Mouse (Mus musculus): Measurements from ENCODE around the gene Sparc. TPM values are rescaled to one million over a fixed set of nuclear protein-coding genes. Genes with fewer than 3 reads are reported as not detected.

The Sparc gene
- polyA plus RNA-seq, 1 experiment = 351 TPM

DNA sequence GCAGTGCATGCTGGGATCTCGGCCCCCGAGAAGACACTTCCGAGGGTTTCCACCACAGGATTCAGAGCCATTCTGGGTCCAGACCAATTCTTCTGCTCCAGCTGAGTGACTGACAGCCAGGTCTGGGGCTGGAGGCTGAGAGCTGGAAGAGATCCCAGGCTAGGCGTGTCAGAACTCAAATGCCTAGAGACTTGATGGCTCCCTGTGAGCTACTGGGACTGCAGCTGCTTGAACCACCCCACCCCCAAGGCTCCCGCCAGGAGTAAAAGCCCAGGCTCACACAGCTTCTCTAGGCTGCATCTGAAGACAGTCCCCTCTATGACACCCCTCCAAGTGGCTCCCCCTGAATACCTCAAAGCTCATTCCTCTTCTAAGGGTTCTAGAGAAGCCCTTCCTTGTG lies 44.6 kb downstream of the Sparc start:
- Histone ChIP-seq H3K4me1 (ENCODE audit: control insufficient read depth, insufficient read depth, low read length) (no peaks in the 10 kb centered on the region), H3K4me3 (ENCODE audit: insufficient read depth, low read length) (no peak overlapping the region), H3K27ac (ENCODE audit: insufficient read depth, low read length) (no peak overlapping the region)
- no peak for TF ChIP-seq CTCF (IDR thresholded peaks at IDR 0.05; ENCODE audit: extremely low read depth, insufficient read depth, low read length)
- no peak for TF ChIP-seq POLR2A (IDR thresholded peaks at IDR 0.05; ENCODE audit: extremely low read depth, insufficient read depth, low read length)

DNA sequence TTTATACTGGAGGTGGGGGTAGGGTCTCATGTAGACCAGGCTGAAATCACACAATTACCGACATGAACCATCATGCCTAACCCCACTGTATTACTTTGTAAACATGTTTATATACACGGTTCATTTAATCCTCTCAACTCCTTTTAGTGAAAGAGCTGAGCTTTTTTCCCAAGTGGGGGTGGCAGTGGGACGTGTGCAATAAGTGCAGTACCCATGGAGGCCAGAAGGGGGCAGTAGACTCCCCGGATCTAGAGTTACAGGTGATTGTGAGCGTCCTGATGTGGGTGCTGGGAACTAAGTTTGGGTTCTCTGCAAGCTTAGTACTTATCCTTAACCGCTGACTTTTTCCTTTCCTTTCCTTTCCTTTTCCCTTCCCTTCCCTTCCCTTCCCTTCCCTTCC lies 49.1 kb downstream of the Sparc start:
- no peak for TF ChIP-seq CTCF (IDR thresholded peaks at IDR 0.05; ENCODE audit: extremely low read depth, insufficient read depth, low read length)
- H3K4me3 ChIP-seq (ENCODE audit: insufficient read depth, low read length) = no peak overlapping the region
- no peaks in the 10 kb centered on the region for H3K4me1 ChIP-seq (ENCODE audit: control insufficient read depth, insufficient read depth, low read length)
- no peak overlapping the region for H3K27ac ChIP-seq (ENCODE audit: insufficient read depth, low read length)

DNA sequence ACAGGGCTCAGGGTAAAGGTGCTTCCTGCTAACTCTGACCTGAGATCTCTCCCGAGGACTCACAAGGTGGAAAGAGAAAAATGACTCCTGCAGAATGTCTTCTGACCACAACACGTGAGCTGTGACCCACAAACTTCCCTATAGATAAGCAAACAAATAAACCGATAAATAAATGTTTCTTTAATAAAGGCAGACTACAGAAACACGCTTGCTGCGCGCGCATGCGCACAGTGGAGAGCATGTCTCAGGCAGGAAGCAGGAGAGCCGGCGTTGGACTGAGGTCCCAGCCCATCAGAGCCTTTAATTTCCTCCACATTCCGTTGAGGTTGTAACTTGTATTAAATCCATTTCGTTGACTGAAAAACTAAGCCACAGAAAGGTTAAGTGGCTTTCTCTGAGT lies 49.6 kb downstream of the Sparc start:
- Histone ChIP-seq H3K27ac (ENCODE audit: insufficient read depth, low read length) (no peak overlapping the region), H3K4me1 (ENCODE audit: control insufficient read depth, insufficient read depth, low read length) (no peaks in the 10 kb centered on the region), H3K4me3 (ENCODE audit: insufficient read depth, low read length) (no peak overlapping the region)
- TF ChIP-seq CTCF (IDR thresholded peaks at IDR 0.05; ENCODE audit: extremely low read depth, insufficient read depth, low read length) = no peak
- no peak for TF ChIP-seq POLR2A (IDR thresholded peaks at IDR 0.05; ENCODE audit: extremely low read depth, insufficient read depth, low read length)

DNA sequence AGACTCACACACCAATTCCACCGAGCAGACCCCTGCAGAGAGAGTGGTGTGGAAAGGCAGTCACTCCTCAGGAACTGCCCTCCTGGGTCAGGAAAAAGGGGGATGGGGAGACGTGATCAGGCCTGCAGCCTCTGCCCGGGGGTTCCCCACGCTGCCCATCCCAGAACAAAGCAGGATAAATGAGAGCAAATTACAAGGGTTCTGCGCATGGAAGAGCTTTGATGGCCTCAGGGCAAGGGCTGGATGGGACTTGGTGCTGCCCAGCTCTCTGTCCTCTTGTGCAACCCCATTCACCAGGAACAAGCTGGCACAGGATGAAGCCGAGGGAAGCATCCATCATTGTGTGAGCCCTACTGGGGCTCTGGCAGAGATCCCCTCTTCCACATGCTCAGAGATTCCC lies 51.0 kb downstream of the Sparc start:
- H3K4me1 ChIP-seq (ENCODE audit: control insufficient read depth, insufficient read depth, low read length) = no peaks in the 10 kb centered on the region
- H3K4me3 ChIP-seq (ENCODE audit: insufficient read depth, low read length) = no peak overlapping the region
- no peak for TF ChIP-seq CTCF (IDR thresholded peaks at IDR 0.05; ENCODE audit: extremely low read depth, insufficient read depth, low read length)
- TF ChIP-seq POLR2A (IDR thresholded peaks at IDR 0.05; ENCODE audit: extremely low read depth, insufficient read depth, low read length) = no peak
- no peak overlapping the region for H3K27ac ChIP-seq (ENCODE audit: insufficient read depth, low read length)

DNA sequence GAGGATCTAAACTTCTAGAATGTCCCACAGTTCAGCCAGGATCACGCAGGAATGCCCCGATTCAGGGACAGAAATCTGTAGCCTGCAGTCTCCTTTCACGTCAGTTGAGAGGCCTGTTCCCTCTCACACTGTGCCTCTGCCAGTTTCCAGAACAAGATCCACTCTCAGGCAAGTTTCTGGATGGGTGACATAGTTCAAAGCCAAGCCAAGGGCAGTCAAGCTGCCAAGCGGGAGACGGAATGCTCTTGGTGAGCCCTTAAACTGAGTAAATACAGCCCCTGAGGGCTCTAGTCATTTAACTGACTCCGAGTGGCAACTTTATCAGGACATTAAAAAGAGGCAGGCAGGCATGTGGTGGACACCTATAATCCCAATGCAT lies 53.9 kb downstream of the Sparc start:
- no peaks in the 10 kb centered on the region for H3K4me1 ChIP-seq (ENCODE audit: control insufficient read depth, insufficient read depth, low read length)
- no peak overlapping the region for H3K4me3 ChIP-seq (ENCODE audit: insufficient read depth, low read length)
- H3K27ac ChIP-seq (ENCODE audit: insufficient read depth, low read length) = no peak overlapping the region
- no peak for TF ChIP-seq POLR2A (IDR thresholded peaks at IDR 0.05; ENCODE audit: extremely low read depth, insufficient read depth, low read length)
- TF ChIP-seq CTCF (IDR thresholded peaks at IDR 0.05; ENCODE audit: extremely low read depth, insufficient read depth, low read length) = no peak

DNA sequence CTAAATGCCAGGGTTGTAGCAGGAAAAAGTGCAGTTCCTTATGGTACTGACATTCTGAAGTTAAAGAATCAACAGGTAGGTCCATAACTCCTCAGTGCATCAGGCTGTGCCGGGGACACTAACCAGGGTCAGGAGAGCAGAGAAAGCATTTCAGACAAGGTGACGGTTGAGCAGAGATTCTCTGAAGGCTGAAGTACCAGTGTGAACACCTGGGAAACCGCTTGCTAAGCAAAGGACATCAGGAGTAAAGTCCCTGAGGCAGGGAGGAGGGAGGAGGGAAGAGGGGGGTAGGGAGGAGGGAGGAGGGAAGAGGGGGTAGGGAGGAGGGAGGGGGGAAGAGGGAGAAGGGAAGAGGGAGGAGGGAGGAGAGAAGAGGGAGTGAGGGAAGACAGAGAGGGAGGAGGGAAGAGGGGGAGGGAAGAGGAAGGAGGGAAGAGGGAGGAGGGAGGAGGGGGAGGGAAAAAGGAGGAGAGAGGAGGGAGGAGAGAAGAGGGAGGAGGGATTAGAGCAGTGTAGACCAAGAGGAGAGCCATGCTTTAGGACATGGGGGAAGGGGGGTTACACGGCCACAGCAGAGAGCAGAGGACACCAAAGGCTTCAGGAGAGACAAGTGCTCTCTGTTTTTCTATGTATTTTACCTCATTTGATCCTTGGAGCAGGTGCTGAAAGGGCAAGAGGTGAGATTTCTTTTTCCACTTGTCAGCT lies 54.4 kb downstream of the Sparc start:
- Histone ChIP-seq H3K27ac (ENCODE audit: insufficient read depth, low read length) (no peak overlapping the region), H3K4me3 (ENCODE audit: insufficient read depth, low read length) (no peak overlapping the region), H3K4me1 (ENCODE audit: control insufficient read depth, insufficient read depth, low read length) (no peaks in the 10 kb centered on the region)
- TF ChIP-seq POLR2A (IDR thresholded peaks at IDR 0.05; ENCODE audit: extremely low read depth, insufficient read depth, low read length) = no peak

DNA sequence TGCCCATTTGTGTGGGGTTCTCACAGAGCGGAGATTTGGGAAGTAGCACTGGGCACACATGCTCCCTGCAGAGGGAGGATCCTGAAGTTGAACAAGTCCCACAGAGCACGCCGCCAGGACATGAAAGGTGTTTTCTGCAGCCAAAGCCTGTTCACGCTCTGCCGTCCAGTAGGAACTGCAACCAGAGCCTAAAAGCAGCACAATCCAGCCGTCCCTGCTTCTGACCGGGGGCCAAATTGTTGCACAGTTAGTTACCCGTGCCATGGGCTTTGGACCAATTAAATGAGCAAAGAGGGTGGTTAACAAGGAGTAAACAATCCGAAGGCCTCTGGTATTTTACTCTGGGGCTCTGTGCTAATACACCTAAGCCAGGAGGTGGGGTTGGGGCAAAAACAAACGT lies 55.2 kb downstream of the Sparc start:
- no peaks in the 10 kb centered on the region for H3K4me1 ChIP-seq (ENCODE audit: control insufficient read depth, insufficient read depth, low read length)
- TF ChIP-seq CTCF (IDR thresholded peaks at IDR 0.05; ENCODE audit: extremely low read depth, insufficient read depth, low read length) (no peak), POLR2A (IDR thresholded peaks at IDR 0.05; ENCODE audit: extremely low read depth, insufficient read depth, low read length) (no peak)
- no peak overlapping the region for H3K4me3 ChIP-seq (ENCODE audit: insufficient read depth, low read length)
- no peak overlapping the region for H3K27ac ChIP-seq (ENCODE audit: insufficient read depth, low read length)

DNA sequence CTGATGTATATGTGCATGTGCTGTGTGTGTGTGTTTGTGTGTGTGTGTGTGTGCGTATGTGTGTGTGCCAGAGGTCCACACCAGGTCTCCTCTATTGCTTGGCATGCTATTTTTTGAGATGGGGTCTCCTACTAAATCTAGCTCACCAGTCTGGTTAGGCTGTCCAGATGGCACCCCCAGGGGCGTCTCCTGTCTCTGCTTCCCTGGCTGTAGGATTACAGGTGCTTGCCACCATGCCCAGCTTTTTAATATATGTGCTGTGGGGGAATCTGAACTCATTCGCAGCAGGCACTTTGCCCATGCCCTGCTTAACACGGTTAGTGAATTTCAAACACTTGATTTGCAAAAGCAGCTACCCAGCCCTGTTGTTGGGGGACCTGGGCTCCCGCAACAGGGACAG lies 57.1 kb downstream of the Sparc start:
- no peak overlapping the region for H3K4me3 ChIP-seq (ENCODE audit: insufficient read depth, low read length)
- no peak overlapping the region for H3K27ac ChIP-seq (ENCODE audit: insufficient read depth, low read length)
- no peaks in the 10 kb centered on the region for H3K4me1 ChIP-seq (ENCODE audit: control insufficient read depth, insufficient read depth, low read length)
- no peak for TF ChIP-seq POLR2A (IDR thresholded peaks at IDR 0.05; ENCODE audit: extremely low read depth, insufficient read depth, low read length)
- no peak for TF ChIP-seq CTCF (IDR thresholded peaks at IDR 0.05; ENCODE audit: extremely low read depth, insufficient read depth, low read length)

DNA sequence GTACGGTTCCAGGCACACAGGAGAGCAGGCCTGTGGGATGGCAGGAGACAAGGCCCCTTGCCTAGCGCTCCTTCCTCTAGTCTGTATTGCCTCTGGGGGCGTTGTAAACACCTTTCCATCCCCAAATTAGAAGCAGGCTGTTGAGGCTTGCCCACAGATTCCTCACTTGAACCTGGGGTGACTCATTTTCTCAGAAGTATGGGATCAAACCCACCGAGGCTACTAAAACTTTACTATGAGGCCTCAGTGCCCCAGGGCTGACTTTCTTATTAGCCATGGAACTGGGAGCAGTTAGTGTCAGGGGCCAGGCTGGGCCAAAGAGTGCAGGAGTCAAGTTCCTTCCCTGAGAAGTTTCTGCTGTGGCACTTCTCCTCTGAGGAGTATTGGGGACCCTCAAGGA lies 57.7 kb downstream of the Sparc start:
- Histone ChIP-seq H3K27ac (ENCODE audit: insufficient read depth, low read length) (no peak overlapping the region), H3K4me1 (ENCODE audit: control insufficient read depth, insufficient read depth, low read length) (no peaks in the 10 kb centered on the region), H3K4me3 (ENCODE audit: insufficient read depth, low read length) (no peak overlapping the region)
- no peak for TF ChIP-seq CTCF (IDR thresholded peaks at IDR 0.05; ENCODE audit: extremely low read depth, insufficient read depth, low read length)
- no peak for TF ChIP-seq POLR2A (IDR thresholded peaks at IDR 0.05; ENCODE audit: extremely low read depth, insufficient read depth, low read length)

DNA sequence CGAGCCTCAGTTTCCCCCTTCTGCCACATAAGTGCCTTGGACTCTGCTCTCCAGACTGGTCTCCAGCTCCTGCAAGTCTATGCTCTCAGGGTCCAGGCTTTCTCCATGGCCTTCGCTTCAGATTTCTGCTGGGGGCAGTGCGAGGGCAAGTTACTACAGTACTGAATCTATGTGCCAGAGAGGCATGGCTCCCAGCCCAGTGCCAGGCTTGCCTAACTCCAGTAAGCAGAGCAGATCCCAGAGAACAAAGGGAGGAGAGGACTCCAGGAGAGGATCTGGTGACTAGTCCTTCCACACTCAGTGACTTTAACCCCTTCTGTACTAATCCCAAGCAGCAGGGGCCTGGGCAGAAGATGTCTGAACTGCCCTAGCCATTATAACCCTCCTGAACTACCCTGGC lies 58.3 kb downstream of the Sparc start:
- TF ChIP-seq POLR2A (IDR thresholded peaks at IDR 0.05; ENCODE audit: extremely low read depth, insufficient read depth, low read length) (no peak), CTCF (IDR thresholded peaks at IDR 0.05; ENCODE audit: extremely low read depth, insufficient read depth, low read length) (no peak)
- H3K4me3 ChIP-seq (ENCODE audit: insufficient read depth, low read length) = no peak overlapping the region
- no peaks in the 10 kb centered on the region for H3K4me1 ChIP-seq (ENCODE audit: control insufficient read depth, insufficient read depth, low read length)
- H3K27ac ChIP-seq (ENCODE audit: insufficient read depth, low read length) = no peak overlapping the region
